Mouse (Mus musculus) kidney, postnatal 10 days (tissue): ENCODE data around the gene Spag7.

Source experiments
- DNase-seq: peaks from one replicate; pipeline ENCODE4 v3.0.0; 2021; ENCODE audit warnings: mixed read lengths

Gene Spag7

DNA sequence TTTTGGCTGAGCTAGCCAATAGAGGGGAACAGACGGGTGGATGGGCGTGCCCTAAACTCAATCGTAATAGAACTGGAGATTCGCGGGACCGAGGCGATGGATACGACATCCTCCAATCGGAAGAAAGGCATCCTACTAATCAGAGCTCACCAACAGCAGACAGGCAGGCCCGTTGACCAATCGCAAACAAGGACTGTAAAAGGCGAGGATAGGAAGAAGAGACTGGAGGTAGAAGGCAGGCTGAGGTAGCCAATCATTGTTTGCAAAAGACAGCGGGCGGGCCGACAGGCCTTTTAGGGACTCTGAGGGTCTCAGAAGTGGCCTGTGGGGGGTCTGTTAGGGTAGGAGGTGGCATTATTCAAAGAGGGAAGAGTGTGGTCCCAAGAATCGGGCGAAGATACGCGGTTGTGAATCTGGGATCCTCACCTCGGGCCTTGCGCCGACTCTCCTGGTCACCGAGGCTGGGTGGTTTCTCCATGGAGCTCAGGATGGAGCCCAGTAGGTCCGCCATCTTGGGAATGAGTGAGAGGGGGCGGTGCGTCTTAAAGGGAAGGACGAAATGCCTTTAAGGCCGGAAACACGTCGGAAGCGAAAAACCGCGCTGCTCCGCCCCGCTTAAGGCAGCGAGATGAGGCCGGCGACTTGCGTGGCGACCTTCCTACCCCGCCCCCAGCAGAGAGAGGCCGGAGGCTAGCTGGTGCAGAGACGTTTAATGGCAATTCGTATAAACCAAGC lies at the start of gene Spag7:
Spag7 (minus strand) TSS at position 646 of the 735 bp plus-strand sequence.
- peak; percentile 98 for DNase-seq

DNA sequence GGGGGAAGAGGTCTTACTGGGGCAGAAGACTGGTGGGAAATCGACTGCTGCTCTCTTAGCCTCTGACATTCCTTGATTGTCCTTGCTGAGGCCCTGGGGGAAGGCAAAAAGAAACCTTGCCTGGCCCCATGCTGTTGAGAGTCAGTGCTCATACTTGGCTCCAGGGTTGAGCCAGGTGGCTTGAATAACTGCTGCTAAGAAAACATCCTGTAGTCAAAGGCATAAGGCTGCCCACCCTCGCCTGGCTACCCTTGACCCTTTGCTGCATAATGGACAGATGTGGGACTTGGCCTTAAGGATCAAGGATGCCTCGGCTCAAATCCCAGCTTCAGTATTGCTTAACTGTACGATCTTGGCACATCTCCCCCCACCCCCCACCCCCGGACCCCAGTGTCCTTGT lies 49.3 kb upstream of the Spag7 start:
- DNase-seq, result no peak

- DNase-seq, result no peak
Measured at GRCm38 (mm10) chr11:70715832-70716231, 46.6 kb upstream of the Spag7 start.

- DNase-seq, result no peak
Measured at GRCm38 (mm10) chr11:70713222-70713621, 44.0 kb upstream of the Spag7 start.

DNA sequence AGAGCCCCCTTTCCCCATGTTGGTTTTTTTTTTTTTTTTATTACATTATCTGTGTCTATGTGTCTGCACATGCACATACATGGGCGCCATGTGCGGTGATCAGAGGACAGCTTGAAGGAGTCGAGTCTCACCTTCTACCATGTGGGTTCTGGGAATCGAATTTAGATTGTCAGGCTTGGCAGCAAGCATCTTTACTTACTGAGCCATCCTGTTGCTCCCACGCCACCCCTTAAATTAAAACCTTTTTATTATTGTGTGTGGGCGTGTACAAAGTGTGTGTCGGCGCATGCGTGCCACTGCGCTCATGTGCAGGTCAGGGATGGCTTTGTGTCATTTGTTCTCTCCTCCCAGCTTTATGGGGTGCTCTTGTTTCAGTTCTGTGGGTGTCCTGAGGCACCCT lies 41.8 kb upstream of the Spag7 start:
- no peak for DNase-seq

DNA sequence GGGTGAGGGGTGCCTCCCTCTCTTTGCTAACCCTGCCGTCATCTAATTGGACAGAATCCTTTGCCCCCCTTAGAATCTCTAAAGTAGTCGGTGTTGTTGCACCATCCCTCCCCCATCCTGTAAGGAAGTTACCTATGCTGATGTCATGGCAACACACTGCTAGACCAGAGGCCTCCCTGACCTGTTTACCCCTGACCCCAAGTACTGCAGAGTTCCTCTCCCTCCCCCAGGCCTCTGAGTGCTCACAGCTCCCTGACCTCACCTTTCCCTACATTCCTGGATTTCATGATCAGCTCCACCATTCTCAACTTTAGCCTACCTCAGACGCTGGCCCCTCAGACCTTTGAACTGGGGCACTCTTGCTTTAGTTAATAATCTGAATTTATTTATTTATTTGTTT lies 36.9 kb upstream of the Spag7 start:
- no peak for DNase-seq

DNA sequence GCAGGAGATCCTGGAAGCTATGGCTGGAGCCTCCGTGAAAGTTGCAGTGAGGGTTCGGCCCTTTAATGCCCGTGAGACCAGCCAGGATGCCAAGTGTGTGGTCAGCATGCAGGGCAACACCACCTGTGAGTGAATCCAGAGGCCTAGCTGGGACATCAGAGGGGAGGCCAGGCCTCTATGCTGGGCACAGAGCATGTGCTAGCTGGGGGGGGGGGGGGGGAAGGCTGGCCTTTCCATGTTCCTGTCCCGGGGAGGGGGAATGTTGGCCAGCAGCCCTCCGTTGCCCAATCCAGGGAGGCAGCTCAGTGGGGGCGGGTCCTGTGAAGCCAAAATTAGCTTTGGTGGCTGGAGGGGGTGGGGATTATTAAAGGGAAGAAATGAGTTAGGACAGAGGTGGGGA lies 33.6 kb upstream of the Spag7 start:
- no peak for DNase-seq

DNA sequence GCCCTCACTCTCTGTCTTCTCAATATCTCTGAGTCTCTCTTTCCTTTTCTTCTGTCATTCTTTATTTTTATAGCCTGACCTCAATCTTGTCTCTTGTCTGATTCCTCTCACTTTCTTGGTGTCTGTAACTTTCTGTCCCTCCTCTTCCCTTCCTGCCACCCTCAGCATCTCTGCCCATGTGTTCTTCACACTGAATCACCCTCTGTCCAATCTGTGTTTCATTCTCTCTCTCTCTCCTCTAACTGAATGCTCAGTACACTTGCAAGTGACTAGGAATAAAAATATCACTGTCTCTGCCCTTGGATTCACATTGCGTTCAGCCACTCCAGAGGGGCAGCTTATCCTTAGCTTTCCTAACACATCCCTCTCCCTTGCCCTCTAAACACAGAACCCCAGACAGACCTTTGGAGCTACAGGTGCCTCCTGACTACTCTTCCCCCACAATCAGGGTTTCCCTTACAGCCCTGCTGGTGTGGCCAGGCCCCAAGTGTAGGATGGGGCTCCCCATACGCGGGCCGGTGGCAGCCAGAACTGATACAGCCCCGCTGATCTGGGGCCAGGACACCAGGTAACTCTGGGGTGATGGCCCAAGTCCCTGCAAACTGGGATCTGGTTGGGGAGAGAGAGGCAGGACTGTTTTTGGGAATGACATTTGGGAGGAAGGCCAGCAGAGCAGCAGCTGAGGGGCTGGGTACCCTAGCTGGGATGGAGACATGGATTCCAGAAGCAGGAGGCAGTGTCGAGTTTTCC lies 32.9 kb upstream of the Spag7 start:
- DNase-seq, result no peak

GRCm38 (mm10) chr11:70701221-70701955 lies 32.2 kb upstream of the Spag7 start:
- peak; percentile 34 for DNase-seq

- DNase-seq, result peak; percentile 86
Measured at GRCm38 (mm10) chr11:70700613-70701012, 31.4 kb upstream of the Spag7 start.

DNA sequence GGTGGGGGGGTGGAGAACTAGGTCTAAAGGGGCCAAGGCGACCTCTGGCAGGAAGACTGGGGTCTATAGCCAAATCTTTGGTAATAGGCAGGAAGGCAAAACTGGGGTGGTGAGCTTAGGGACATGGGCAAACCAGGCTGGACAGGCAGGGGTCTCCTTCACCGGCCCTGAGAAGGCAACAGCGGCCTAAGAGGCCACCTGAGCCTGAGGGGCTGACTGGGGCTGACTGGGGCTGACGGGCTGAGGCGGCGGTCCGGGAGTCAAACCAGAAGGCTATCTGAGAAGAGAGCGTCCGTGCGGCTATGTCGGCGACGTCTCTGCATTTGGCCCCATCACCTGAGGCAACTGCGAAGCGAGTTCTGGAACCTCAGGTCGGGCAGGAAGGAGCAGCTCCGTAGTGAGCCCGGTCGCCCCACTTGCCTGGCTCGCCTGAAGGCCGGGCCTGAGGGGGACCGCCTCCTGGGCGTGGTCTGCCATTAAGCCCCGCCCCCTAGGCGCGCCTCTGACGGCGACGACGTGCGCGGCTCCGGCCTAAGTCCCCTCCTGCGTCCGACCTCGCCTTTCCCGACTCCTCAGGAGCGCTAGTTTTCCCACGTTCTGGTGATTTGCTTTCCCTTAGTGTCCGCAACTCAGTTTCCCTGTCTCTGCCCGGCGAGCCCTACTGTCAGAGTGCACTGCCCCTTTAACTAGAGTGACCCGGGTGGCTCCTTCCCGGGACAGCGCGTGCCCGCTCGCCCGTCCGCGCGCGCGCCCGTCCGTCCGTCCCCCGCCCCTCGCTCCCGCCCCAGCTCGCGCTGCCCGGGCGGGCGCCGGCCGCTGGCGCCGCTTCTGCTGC lies 30.7 kb upstream of the Spag7 start, which contains the start of the genes Inca1 and Kif1c:
Inca1 (minus strand) TSS at position 434 of the 835 bp plus-strand sequence.
Kif1c (plus strand) TSS at position 827 of the 835 bp plus-strand sequence.
- DNase-seq, result peak; percentile 97

DNA sequence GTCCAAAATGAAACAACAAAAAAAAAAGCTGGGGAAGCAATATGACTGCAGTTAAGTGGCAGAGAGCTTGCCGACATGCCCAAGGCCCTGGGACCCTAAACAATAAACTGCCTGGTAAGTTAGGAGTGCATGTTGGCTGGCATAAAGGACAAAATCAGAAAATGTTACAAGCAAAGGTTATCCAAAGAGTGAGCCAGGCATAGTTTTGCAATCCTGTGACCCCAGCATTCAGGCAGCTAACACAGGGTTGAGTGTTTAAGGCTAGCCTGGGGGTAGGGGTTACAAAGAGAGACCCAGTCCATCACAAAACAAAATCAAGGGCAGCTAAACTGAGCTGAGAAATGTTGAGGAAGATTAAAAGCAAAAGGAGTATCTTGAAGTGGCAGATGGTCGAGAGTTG lies 29.8 kb upstream of the Spag7 start:
- no peak for DNase-seq

DNA sequence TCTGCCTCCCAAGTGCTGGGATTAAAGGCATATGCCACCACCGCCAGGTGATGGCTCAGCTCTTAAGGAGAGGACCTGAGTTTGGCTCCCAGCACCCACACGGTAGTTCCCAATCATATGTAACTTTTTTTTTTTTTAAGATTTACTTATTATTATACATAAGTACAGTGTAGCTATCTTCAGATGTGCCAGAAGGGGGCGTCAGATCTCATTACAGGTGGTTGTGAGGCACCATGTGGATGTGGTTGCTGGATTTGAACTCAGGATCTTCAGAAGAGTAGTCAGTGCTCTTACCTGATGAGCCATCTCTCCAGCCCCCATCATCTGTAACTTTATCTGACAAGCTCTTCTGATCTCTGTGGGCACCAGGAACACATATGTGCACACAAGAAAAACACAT lies 28.2 kb upstream of the Spag7 start:
- DNase-seq, result no peak

DNA sequence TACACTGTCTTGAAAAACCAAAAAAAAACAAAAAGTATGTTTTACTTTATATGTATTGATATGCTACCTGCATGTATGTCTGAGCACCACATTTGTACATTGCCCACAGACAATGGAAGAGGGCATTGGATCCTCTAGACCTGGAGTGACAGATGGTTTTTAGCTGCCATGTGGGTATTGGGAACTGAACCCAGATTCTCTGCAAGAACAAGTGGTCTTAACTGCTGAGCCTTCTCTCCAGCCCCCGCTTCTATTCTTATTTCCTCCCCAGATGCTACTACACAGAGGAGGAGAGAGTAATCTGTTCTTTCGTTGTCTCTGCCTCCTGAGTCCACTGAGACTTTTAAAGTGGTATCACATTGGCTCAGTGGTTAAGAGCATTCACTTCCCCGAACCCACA lies 24.3 kb upstream of the Spag7 start:
- no peak for DNase-seq

- peak; percentile 57 for DNase-seq
Measured at GRCm38 (mm10) chr11:70689578-70689977, 20.4 kb upstream of the Spag7 start.

DNA sequence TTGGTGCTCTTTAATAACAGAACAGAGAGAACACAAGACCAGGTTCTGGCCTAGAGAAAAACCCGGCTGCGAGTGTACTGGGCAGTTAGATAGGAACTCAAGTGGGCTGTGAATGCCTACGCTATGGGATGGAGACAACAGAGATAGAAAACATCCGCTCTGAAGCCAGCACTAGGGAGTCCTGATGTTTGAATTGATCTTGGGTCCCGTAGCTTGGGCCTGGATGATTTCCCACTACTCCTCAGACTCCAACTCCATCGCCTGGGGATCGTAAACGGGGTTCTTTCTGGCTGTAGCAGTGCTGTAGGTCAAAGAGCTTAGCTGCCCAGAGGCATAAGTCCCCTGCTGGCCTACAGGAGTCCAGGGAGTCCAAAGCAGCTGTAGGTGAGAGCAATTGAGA lies 19.2 kb upstream of the Spag7 start:
- no peak for DNase-seq

DNA sequence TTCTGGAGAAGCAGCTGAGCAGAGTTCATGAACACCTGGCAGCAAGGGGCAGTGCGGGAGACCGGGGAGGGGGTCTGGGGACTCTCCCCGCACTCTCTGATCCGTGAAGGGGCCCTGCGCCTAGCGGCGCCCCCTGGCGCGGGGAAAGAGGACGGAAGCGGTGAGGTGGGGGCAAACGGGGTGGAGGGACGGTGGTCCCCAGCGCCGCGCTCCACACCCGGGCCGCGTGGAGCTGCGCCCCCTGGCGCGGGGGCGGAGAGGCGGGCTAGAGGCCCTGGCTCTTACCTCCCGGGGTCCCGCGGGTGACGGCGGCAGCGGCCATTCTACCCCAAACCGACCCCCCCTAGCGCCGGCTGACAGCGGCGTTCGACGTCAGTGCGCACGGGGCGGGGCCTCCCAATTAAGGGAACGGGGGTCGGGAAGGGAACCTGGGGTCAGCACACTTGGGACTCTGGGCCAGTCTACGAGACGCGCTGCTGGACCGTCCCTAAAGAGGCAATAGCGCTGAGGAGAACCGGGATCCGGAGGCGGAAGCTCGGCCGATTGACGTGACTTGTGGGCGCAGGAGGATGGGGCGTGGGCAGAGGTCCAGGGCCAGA lies 18.5 kb upstream of the Spag7 start, which contains the start of gene Camta2:
Camta2 (minus strand) TSS at position 505 of the 599 bp plus-strand sequence.
- DNase-seq, result peak; percentile 96

- peak; percentile 61 for DNase-seq
Measured at GRCm38 (mm10) chr11:70686901-70687566, 17.8 kb upstream of the Spag7 start.

- peak; percentile 7 for DNase-seq
Measured at GRCm38 (mm10) chr11:70683640-70684039, 14.4 kb upstream of the Spag7 start.

DNA sequence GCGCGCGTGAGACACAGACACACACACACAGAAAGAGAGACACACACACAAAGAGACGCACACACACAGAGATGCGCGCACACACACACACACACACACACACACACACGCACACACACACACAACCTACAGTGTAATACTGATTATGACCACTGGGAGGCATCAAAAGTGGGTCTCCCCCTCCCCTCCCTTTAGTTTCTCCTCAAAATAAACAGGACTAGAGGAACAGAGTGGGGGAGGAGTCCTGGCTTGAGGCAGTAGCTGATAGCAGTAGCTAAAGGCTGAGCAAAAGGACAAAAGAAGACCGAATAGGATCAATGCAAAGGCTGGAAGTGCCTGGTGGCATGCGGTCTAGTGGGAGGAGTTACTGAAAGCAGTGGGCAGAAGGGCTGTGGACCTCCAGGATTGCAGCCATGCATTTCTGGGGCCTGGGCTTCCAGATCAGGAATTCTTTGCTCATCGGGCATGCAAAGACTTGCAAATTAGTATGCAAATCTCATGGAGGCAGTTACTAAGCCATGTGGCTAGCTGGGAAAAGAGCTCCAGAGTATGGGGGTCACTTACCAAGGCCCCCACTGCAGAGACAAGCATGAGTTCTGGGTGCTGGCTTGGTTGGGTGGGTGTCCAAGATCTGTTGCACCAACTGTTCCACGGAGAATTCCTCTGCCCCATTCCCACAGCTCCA lies 12.8 kb upstream of the Spag7 start:
- peak; percentile 47 for DNase-seq

DNA sequence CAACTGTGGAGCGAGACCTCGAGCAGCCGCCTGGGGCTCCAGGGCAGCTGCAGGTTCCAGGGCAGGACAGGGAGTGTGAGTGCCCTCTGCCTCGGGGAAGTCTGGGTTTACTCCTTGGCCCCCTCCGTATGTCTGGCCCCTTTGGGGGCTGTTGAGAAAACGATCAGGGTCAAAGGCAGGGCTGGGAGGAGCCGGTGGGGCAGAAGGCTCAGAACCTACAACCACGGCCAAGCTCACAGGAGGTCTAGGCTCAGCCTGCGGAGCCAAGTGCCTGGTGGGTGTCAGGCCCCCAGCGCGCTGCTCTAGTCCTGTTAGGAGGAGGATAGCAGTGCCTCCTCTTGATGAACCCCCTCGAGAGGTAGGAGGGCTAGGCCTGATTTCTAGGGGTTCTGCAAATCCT lies 12.0 kb upstream of the Spag7 start:
- peak; percentile 6 for DNase-seq
